Mouse (Mus musculus): ENCODE measurements around the gene Fxyd3. TPM values are rescaled to one million over a fixed set of nuclear protein-coding genes. Genes with fewer than 3 reads are reported as not detected.
A peak's percentile ranks its signal among the peaks of the same experiment; 100 is the strongest.

The Fxyd3 gene
- polyA plus RNA-seq, 1 experiment from 2014 or later, result 6.3 TPM

DNA sequence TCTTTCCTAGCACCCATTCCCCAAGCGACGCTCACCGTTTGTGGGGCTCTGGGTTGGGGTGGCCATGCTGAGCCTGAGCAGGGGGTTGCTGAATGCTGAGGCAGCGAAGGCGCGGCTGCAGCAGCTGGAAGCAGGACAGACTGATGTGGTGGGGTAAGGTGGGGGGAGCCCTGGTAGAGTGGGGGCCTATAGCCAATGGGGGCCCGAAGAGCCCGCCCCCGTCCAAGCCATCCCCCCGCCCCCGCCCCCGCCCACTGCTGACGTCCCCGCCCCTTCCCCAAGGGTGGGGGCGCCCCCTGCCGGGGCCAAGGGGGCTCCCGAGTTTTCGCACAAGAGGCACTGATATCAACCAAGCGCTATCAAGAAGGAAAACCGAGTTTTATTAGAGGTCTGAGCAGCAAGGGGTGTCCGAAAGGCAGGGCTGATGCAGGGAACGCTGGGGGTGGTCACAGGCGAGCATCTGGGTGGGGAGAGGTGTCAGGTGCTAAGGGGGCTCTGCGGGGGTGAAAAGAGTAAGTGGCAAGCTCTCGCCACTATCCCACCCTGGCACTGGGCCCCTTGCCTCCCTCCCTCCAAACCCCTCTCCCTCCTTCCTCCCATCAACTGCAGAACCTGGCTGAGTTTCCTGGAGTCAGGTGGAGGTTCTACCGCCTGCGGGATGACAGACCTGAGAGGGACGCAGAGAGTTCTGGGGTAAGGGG is 25.0 kb downstream of the Fxyd3 start, which contains the start of gene Fxyd7:
Gene Fxyd7 (minus strand): TSS at position 147 of the 701 bp plus-strand sequence.
- H3K9ac ChIP-seq (ENCODE audit: low read depth, low read length), result peak within 1 kb of the TSS; percentile 31; the same call in 1 of the 2 replicates
- H3K4me2 ChIP-seq (replicated peaks; ENCODE audit: low read depth, low read length), result peak within 1 kb of the TSS; percentile 29
- H3K27me3 ChIP-seq (ENCODE audit: control insufficient read depth, insufficient read depth, low read length), result peaks cover 53% of the 10 kb centered on the region
- peak within 1 kb of the TSS; percentile 23 for H3K4me3 ChIP-seq (ENCODE audit: low read depth, low read length)
- H3K27ac ChIP-seq (ENCODE audit: low read depth, low read length), result no peak within 1 kb of the TSS
- H3K4me1 ChIP-seq (replicated peaks; ENCODE audit: control insufficient read depth, insufficient read depth, low read length), result peaks cover 7% of the 10 kb centered on the region
- ATAC-seq (ENCODE audit: low FRiP score), result no peak
- 2% methylated on average over 26 of the region's 28 CpGs for WGBS
- H3K9me3 ChIP-seq (ENCODE audit: control insufficient read depth, low read length), result no peaks in the 10 kb centered on the region
- DNase-seq (ENCODE audit: low spot score), result no peak
- no peaks in the 10 kb centered on the region for H3K36me3 ChIP-seq (ENCODE audit: control insufficient read depth, insufficient read depth, low read length)

DNA sequence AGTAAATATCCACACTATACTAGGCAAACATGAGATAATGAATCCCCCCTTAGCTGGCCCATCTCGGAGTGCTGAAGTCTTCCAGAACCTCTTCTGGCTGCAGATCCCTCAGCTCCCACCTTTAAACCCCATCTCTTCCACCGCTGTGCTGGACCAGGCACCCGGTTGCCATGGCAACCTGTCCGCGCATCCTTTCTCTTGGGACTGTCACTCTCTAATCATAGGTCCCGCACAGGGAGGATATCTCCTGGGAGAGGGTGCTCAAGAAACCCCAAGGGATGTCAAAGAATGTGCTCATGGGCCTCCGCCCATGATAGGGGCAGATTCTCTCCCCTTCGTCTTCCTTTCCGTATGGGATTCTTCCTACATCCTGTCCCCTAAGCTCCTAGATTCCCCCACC is 25.6 kb downstream of the Fxyd3 start:
- no peak for ATAC-seq (ENCODE audit: low FRiP score)
- DNase-seq (ENCODE audit: low spot score), result peak; percentile 49
- Histone ChIP-seq H3K27ac (ENCODE audit: low read depth, low read length) (no peak overlapping the region), H3K9me3 (ENCODE audit: control insufficient read depth, low read length) (no peaks in the 10 kb centered on the region), H3K36me3 (ENCODE audit: control insufficient read depth, insufficient read depth, low read length) (no peaks in the 10 kb centered on the region), H3K4me2 (replicated peaks; ENCODE audit: low read depth, low read length) (peak overlapping the region; percentile 20; the same call in 1 of the 2 replicates), H3K27me3 (ENCODE audit: control insufficient read depth, insufficient read depth, low read length) (peaks cover 53% of the 10 kb centered on the region), H3K9ac (ENCODE audit: low read depth, low read length) (no peak overlapping the region), H3K4me1 (replicated peaks; ENCODE audit: control insufficient read depth, insufficient read depth, low read length) (peaks cover 7% of the 10 kb centered on the region), H3K4me3 (ENCODE audit: low read depth, low read length) (no peak overlapping the region)
- 4% methylated on average over 9 of the region's 9 CpGs for WGBS

DNA sequence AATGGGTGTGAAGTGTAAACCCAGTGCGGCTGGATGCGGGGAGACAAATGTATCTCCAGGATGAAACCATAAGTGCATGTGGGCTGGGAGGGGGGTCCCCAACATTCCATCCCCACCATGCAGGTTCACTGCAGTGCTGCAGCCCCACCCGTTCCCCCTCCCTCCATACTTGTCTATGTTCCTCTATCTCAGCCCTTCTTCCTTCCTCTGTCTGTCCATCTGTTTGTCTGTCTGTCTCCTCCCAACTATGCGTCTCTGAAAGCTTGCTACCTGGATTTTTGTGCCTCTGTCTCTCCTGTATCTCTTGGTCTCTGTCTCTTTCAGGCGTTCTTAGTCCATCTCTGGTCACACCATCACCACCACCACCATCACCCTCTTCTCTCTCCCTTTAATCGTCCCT is 26.0 kb downstream of the Fxyd3 start:
- Histone ChIP-seq H3K4me2 (replicated peaks; ENCODE audit: low read depth, low read length) (peak overlapping the region; percentile 29), H3K9ac (ENCODE audit: low read depth, low read length) (no peak overlapping the region), H3K9me3 (ENCODE audit: control insufficient read depth, low read length) (no peaks in the 10 kb centered on the region), H3K27ac (ENCODE audit: low read depth, low read length) (no peak overlapping the region), H3K4me1 (replicated peaks; ENCODE audit: control insufficient read depth, insufficient read depth, low read length) (peaks cover 7% of the 10 kb centered on the region), H3K36me3 (ENCODE audit: control insufficient read depth, insufficient read depth, low read length) (no peaks in the 10 kb centered on the region), H3K27me3 (ENCODE audit: control insufficient read depth, insufficient read depth, low read length) (peaks cover 53% of the 10 kb centered on the region), H3K4me3 (ENCODE audit: low read depth, low read length) (peak overlapping the region; percentile 23)
- no peak for ATAC-seq (ENCODE audit: low FRiP score)
- WGBS, result 5% methylated on average over 6 of the region's 6 CpGs
- no peak for DNase-seq (ENCODE audit: low spot score)

DNA sequence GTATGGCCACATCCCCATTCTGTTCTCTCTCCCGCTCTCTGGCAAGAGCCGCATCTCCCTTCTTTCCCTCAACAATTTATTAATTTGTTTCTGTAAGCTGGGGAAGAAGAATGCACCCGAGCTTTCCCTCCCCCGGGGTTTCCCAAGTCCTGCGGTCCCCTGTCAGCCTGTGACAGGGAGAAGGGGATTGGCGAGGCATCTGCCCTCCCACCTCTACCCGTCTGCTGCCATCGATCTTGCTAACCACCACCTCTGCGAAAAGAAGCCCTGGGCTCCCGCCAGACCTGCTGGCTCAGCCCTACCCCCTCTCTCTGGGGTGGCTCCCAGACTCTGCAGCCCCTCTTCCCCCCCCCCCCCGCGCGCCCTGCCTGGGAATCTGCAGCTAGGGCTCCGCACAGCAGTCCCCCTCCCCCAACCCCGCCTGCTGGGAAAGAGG is 26.6 kb downstream of the Fxyd3 start:
- H3K4me1 ChIP-seq (replicated peaks; ENCODE audit: control insufficient read depth, insufficient read depth, low read length), result peaks cover 7% of the 10 kb centered on the region
- peak; percentile 30 for DNase-seq (ENCODE audit: low spot score)
- H3K27me3 ChIP-seq (ENCODE audit: control insufficient read depth, insufficient read depth, low read length), result peaks cover 53% of the 10 kb centered on the region
- H3K4me2 ChIP-seq (replicated peaks; ENCODE audit: low read depth, low read length), result peak overlapping the region; percentile 29
- peak; percentile 66 for ATAC-seq (ENCODE audit: low FRiP score)
- H3K9me3 ChIP-seq (ENCODE audit: control insufficient read depth, low read length), result no peaks in the 10 kb centered on the region
- H3K27ac ChIP-seq (ENCODE audit: low read depth, low read length), result no peak overlapping the region
- no peak overlapping the region for H3K9ac ChIP-seq (ENCODE audit: low read depth, low read length)
- no peaks in the 10 kb centered on the region for H3K36me3 ChIP-seq (ENCODE audit: control insufficient read depth, insufficient read depth, low read length)
- H3K4me3 ChIP-seq (ENCODE audit: low read depth, low read length), result peak overlapping the region; percentile 23
- 3% methylated on average over 12 of the region's 15 CpGs for WGBS

DNA sequence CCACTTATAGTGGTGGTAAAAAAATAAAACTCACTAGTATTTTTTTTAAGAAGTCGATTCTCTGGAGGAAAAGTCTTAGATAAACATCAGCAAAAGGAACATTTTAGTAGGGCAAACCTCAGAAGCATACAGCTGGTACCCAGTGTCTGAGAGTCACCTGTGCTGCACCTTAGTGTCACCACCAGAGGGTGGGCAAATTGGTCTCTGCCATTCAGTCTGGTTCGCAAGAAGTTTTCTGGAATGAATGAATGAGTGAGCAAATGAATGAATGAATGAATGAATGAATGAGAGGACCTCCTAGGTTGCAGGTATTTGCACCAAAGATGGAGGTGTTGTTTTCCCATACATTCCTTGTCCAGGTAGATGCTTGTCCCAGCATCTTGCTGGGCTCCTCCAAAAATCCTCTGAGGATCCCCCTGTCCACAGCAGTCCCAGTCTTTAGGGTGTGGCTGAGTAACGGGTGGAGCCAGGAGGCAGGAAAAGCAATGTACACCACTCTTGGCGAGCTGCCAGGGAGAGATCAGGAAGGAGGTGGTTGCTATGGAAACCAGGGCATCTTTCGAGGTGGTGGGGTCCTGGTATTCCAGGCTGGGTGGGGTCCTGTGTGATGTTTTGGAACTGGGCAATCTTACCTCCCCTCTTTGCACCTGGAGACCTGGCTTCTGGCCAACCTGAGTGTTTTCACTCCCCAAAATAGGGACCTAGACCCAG is 27.2 kb downstream of the Fxyd3 start:
- H3K4me1 ChIP-seq (replicated peaks; ENCODE audit: control insufficient read depth, insufficient read depth, low read length), result peaks cover 7% of the 10 kb centered on the region
- no peak overlapping the region for H3K4me3 ChIP-seq (ENCODE audit: low read depth, low read length)
- H3K27me3 ChIP-seq (ENCODE audit: control insufficient read depth, insufficient read depth, low read length), result peaks cover 50% of the 10 kb centered on the region

DNA sequence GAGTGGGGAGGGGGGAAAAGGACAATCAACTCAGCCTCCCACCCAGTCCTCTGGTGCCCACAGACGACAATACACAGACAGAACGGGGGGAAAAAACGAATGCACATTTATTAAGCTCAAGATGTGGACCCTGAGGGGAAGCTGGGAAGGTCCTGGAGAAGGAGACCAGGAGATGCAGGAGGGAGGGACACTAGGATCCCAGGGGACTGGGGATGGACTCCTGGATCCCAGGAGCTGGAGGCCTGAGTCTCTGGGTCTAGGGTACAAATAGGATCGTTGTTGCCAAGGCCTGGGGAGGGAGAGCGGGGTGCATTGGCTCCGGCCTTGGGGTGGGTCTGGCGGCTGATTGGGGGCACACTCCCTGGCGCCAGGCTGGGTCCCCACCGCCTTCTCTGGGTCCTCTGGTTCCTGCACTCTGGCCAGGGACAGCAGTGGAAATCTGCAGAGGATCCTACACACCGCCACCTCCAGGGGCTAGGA is 34.0 kb downstream of the Fxyd3 start, which contains the start of gene Fxyd5:
Gene Fxyd5 (minus strand): TSS at position 51 of the 480 bp plus-strand sequence.
- ATAC-seq (ENCODE audit: low FRiP score) (no peak), DNase-seq (ENCODE audit: low spot score) (no peak)
- Histone ChIP-seq H3K4me3 (ENCODE audit: low read depth, low read length) (no peak within 1 kb of the TSS), H3K27ac (ENCODE audit: low read depth, low read length) (no peak within 1 kb of the TSS), H3K4me1 (replicated peaks; ENCODE audit: control insufficient read depth, insufficient read depth, low read length) (no peaks in the 10 kb centered on the region), H3K4me2 (replicated peaks; ENCODE audit: low read depth, low read length) (peak within 1 kb of the TSS; percentile 25; the same call in 1 of the 2 replicates), H3K9ac (ENCODE audit: low read depth, low read length) (no peak within 1 kb of the TSS), H3K27me3 (ENCODE audit: control insufficient read depth, insufficient read depth, low read length) (peaks cover 25% of the 10 kb centered on the region), H3K36me3 (ENCODE audit: control insufficient read depth, insufficient read depth, low read length) (no peaks in the 10 kb centered on the region), H3K9me3 (ENCODE audit: control insufficient read depth, low read length) (no peaks in the 10 kb centered on the region)
- 41% methylated on average over 10 of the region's 10 CpGs for WGBS

More for the DNA sequence above, 27.2 kb downstream of the Fxyd3 start:
- H3K9ac ChIP-seq (ENCODE audit: low read depth, low read length), result no peak overlapping the region
- no peak overlapping the region for H3K27ac ChIP-seq (ENCODE audit: low read depth, low read length)
- no peaks in the 10 kb centered on the region for H3K9me3 ChIP-seq (ENCODE audit: control insufficient read depth, low read length)
- H3K4me2 ChIP-seq (replicated peaks; ENCODE audit: low read depth, low read length), result peak overlapping the region; percentile 29; the same call in 1 of the 2 replicates
- WGBS, result 22% methylated on average over 5 of the region's 5 CpGs
- H3K36me3 ChIP-seq (ENCODE audit: control insufficient read depth, insufficient read depth, low read length), result no peaks in the 10 kb centered on the region
- DNase-seq (ENCODE audit: low spot score) (peak; percentile 59), ATAC-seq (ENCODE audit: low FRiP score) (peak; percentile 16; the same call in 1 of the 2 replicates)

DNA sequence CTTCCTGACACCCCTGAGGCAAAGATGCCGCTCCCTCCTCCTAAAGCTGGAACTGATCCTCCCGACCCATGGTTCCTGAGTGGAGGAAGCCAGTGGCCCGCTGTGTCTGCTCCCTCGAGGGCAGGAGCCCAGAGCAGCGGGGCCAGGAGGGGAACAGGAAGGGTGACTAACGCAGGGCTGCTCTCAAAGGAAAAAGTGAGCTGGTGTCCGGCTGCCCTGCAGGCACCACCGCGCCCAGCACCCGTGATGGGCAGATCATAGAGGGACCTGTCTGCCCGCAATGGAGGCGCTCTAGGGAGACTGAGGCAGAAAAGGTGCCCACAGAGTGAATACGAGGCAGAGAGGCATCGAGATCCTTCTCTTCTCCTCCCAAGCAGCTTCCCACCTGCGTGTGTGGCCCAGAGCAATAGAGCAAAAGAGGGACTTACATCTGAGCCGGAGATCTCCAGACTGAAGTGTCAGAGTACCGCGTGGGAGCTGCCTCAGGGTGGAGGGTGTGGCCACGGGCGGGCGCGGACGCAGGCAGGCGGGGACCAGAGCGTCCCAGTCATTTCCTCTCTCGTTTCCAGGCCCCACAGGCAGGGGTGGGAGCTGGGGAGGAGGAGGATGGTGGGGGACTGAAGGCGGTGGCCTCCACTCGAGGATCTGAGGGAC is 34.7 kb downstream of the Fxyd3 start:
- 6% methylated on average over 28 of the region's 28 CpGs for WGBS
- no peak overlapping the region for H3K4me3 ChIP-seq (ENCODE audit: low read depth, low read length)
- no peak overlapping the region for H3K27ac ChIP-seq (ENCODE audit: low read depth, low read length)
- no peaks in the 10 kb centered on the region for H3K9me3 ChIP-seq (ENCODE audit: control insufficient read depth, low read length)
- no peak for DNase-seq (ENCODE audit: low spot score)
- H3K9ac ChIP-seq (ENCODE audit: low read depth, low read length), result no peak overlapping the region
- H3K4me2 ChIP-seq (replicated peaks; ENCODE audit: low read depth, low read length), result peak overlapping the region; percentile 25; the same call in 1 of the 2 replicates
- ATAC-seq (ENCODE audit: low FRiP score), result no peak
- peaks cover 25% of the 10 kb centered on the region for H3K27me3 ChIP-seq (ENCODE audit: control insufficient read depth, insufficient read depth, low read length)
- H3K4me1 ChIP-seq (replicated peaks; ENCODE audit: control insufficient read depth, insufficient read depth, low read length), result no peaks in the 10 kb centered on the region
- no peaks in the 10 kb centered on the region for H3K36me3 ChIP-seq (ENCODE audit: control insufficient read depth, insufficient read depth, low read length)

DNA sequence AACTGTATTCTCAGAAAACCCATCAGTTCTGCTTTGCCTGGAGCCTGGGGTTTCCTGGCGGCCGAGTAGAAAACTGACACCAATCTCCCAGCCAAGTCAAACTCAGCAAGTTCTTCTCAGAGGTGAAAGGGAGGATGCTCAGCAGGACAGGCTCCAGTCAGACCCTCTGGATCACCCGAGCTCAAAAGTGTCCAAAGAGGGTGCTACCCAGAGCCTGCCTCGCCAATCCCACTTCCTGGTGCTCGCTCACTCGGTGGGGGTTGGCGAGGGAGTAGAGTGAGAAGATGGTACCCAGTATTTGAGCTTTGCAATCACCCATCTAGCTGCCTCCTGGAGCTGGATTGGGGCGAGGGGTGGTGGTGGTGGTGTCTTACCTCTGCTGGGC is 35.5 kb downstream of the Fxyd3 start:
- DNase-seq (ENCODE audit: low spot score), result no peak
- ATAC-seq (ENCODE audit: low FRiP score), result no peak
- Histone ChIP-seq H3K4me3 (ENCODE audit: low read depth, low read length) (no peak overlapping the region), H3K27ac (ENCODE audit: low read depth, low read length) (no peak overlapping the region), H3K4me1 (replicated peaks; ENCODE audit: control insufficient read depth, insufficient read depth, low read length) (no peaks in the 10 kb centered on the region), H3K9ac (ENCODE audit: low read depth, low read length) (no peak overlapping the region), H3K27me3 (ENCODE audit: control insufficient read depth, insufficient read depth, low read length) (peaks cover 25% of the 10 kb centered on the region), H3K36me3 (ENCODE audit: control insufficient read depth, insufficient read depth, low read length) (no peaks in the 10 kb centered on the region), H3K4me2 (replicated peaks; ENCODE audit: low read depth, low read length) (no peak overlapping the region), H3K9me3 (ENCODE audit: control insufficient read depth, low read length) (no peaks in the 10 kb centered on the region)
- WGBS, result 38% methylated on average over 8 of the region's 8 CpGs

All from hindbrain, embryonic 11.5 days (tissue).